Mouse (Mus musculus): ENCODE results near the gene Exoc2.

DNA sequence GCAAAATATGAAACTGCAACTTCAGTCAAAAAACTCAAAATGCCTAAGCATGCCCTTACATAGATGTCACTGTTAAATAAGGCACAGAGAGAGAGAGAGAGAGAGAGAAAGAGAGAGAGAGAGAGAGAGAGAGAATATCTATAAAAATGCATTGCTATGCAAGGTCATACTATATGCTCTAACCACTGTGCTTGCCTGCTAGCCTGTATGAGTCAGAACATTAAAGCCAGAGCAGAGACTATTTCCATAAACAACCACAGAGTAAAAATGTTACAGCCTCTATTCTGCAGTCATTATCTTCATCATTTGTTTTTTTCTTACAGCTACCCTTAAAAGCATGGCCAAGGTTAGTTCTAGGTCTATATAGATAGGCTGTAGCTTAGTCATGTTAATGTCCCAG, 60.1 kb downstream of the Exoc2 start:
- TF ChIP-seq EP300 (IDR thresholded peaks at IDR 0.05; ENCODE audit: low read depth): no peak
- TF ChIP-seq CTCF (IDR thresholded peaks at IDR 0.05; ENCODE audit: low read depth): no peak
